Mouse (Mus musculus): ENCODE measurements around the gene 0610037L13Rik. TPM values are rescaled to one million over a fixed set of nuclear protein-coding genes. Genes with fewer than 3 reads are reported as not detected.

The 0610037L13Rik gene
- polyA plus RNA-seq, 3 experiments from 2014 or later = 37.6 to 66.3 (median 55.8) TPM

GRCm38 (mm10) chr4:107920336-107920735, 30.7 kb downstream of the 0610037L13Rik start:
- no peak for ATAC-seq

- ATAC-seq = no peak
These were observed 31.6 kb downstream of the 0610037L13Rik start for GRCm38 (mm10) chr4:107921152-107921695.

GRCm38 (mm10) chr4:107921952-107922351, 32.3 kb downstream of the 0610037L13Rik start:
- ATAC-seq = no peak

GRCm38 (mm10) chr4:107923145-107923802, 33.7 kb downstream of the 0610037L13Rik start, which contains the start of gene Cpt2:
Cpt2 (minus strand) TSS chr4:107923610.
- peak; percentile 97 for ATAC-seq

- ATAC-seq = peak; percentile 24
These were observed 34.2 kb downstream of the 0610037L13Rik start for GRCm38 (mm10) chr4:107923803-107924194.

- ATAC-seq = no peak
These were observed 38.7 kb downstream of the 0610037L13Rik start for GRCm38 (mm10) chr4:107928269-107928668.

- no peak for ATAC-seq
These were observed 39.1 kb downstream of the 0610037L13Rik start for GRCm38 (mm10) chr4:107928726-107929125.

- no peak for ATAC-seq
These were observed 41.8 kb downstream of the 0610037L13Rik start for GRCm38 (mm10) chr4:107931453-107931852.

GRCm38 (mm10) chr4:107933239-107933638, 43.6 kb downstream of the 0610037L13Rik start:
- no peak for ATAC-seq

- ATAC-seq = no peak
These were observed 45.6 kb downstream of the 0610037L13Rik start for GRCm38 (mm10) chr4:107935254-107935653.

GRCm38 (mm10) chr4:107937338-107937737, 47.7 kb downstream of the 0610037L13Rik start:
- ATAC-seq = no peak

GRCm38 (mm10) chr4:107938124-107938523, 48.5 kb downstream of the 0610037L13Rik start:
- no peak for ATAC-seq

- no peak for ATAC-seq
These were observed 53.1 kb downstream of the 0610037L13Rik start for GRCm38 (mm10) chr4:107942741-107943140.

GRCm38 (mm10) chr4:107944141-107944540, 54.5 kb downstream of the 0610037L13Rik start:
- no peak for ATAC-seq

Other genes starting within 250 kb of the 0610037L13Rik start
- gene Dmrtb1, start 205.6 kb upstream of the 0610037L13Rik start, polyA plus RNA-seq (2017; shearing (Covaris generic)) = not detected
- 1 to 10 TPM; 1.2 to 1.5 (median 1.2) TPM for gene Lrp8, start 87.6 kb upstream of the 0610037L13Rik start, polyA plus RNA-seq (2017; shearing (Covaris generic))
- gene Magoh, start 10.1 kb upstream of the 0610037L13Rik start, polyA plus RNA-seq (2017; shearing (Covaris generic)) = 100 to 1,000 TPM; 115 to 162 (median 117) TPM
- gene Cpt2, start 33.8 kb downstream of the 0610037L13Rik start, polyA plus RNA-seq (2017; shearing (Covaris generic)) = 10 to 100 TPM; 14.4 to 23.5 (median 22.0) TPM
- not detected for gene Slc1a7, start 78.5 kb downstream of the 0610037L13Rik start, polyA plus RNA-seq (2017; shearing (Covaris generic))
- not detected for gene Podn, start 206.6 kb downstream of the 0610037L13Rik start, polyA plus RNA-seq (2017; shearing (Covaris generic))

Data from inflammation-experienced regulatory T-cells, adult 6 months (primary cell).